Mouse (Mus musculus) ES-E14 (cell line): ENCODE measurements at regions not wholly inside any gene's neighbourhood (a gene's known extent, or its start where the extent isn't known, plus 50 kb on each side); places are given as distances from the start of the nearest gene placed in this dataset.

ENCODE experiments used
- DNase-seq: peaks from one replicate; pipeline ENCODE4 v3.0.0-alpha.2; 2013; ENCODE audit warnings: low read depth, low spot score
- H3K27ac ChIP-seq: 2 replicates; pipeline ENCODE4 v1.5.1; 2012; ENCODE audit warnings: low read depth, mild to moderate bottlenecking, low read length, moderate library complexity, mixed read lengths; ENCODE audit not compliant: poor library complexity, insufficient read depth, severe bottlenecking
- H3K36me3 ChIP-seq: 2 replicates; pipeline ENCODE4 v1.6.1; 2012; ENCODE audit warnings: mild to moderate bottlenecking, low read length, moderate library complexity, mixed read lengths; ENCODE audit not compliant: control insufficient read depth, poor library complexity, insufficient read depth, severe bottlenecking
- H3K4me1 ChIP-seq, 2 experiments: fragments of 150-350 bp in 1 of 2; sonication (generic) in 1 of 2; 2 replicates each; pipeline ENCODE4 v1.6.1; 2012; ENCODE audit warnings: low read length in 2 of 2, mild to moderate bottlenecking in 1 of 2, mixed read lengths in 1 of 2; ENCODE audit not compliant: control insufficient read depth in 2 of 2, insufficient read depth in 2 of 2, poor library complexity in 1 of 2
- H3K4me3 ChIP-seq, 2 experiments: fragments of 150-350 bp in 1 of 2; sonication (generic) in 1 of 2; 2 replicates each; pipeline ENCODE4 v1.5.1; 2012; ENCODE audit warnings: low read length in 2 of 2, low read depth in 1 of 2, mild to moderate bottlenecking in 1 of 2, mixed read lengths in 1 of 2; ENCODE audit not compliant: insufficient read depth in 1 of 2, poor library complexity in 1 of 2, severe bottlenecking in 1 of 2
- H3K9ac ChIP-seq: 2 replicates; pipeline ENCODE4 v1.6.1; 2012; ENCODE audit warnings: low read depth, mild to moderate bottlenecking, low read length, mixed read lengths; ENCODE audit not compliant: poor library complexity, insufficient read depth, severe bottlenecking
- H3K9me3 ChIP-seq: fragments of 150-350 bp; sonication (generic); 2 replicates; pipeline ENCODE4 v1.6.1; 2012; ENCODE audit warnings: low read depth, mild to moderate bottlenecking, low read length; ENCODE audit not compliant: control insufficient read depth, insufficient read depth
- CHD2 ChIP-seq: IDR thresholded peaks from 2 replicates; pipeline ENCODE4 v1.6.1; 2014; ENCODE audit warnings: mild to moderate bottlenecking, low read depth, low read length, inconsistent platforms
- HCFC1 ChIP-seq: IDR thresholded peaks from 2 replicates; pipeline ENCODE4 v1.6.1; 2012; ENCODE audit warnings: low read length, inconsistent platforms, borderline replicate concordance; ENCODE audit not compliant: insufficient read depth
- MAFK ChIP-seq: IDR thresholded peaks from 2 replicates; pipeline ENCODE4 v1.6.1; 2014; ENCODE audit warnings: mild to moderate bottlenecking, low read depth, low read length, inconsistent platforms; ENCODE audit not compliant: insufficient read depth
- ZC3H11A ChIP-seq: IDR thresholded peaks from 2 replicates; pipeline ENCODE4 v1.6.1; 2012; ENCODE audit warnings: low read depth, mild to moderate bottlenecking, inconsistent platforms, low read length, borderline replicate concordance
- ZNF384 ChIP-seq: IDR thresholded peaks from 2 replicates; pipeline ENCODE4 v1.6.1; 2012; ENCODE audit warnings: low read depth, low read length, inconsistent platforms
- in situ Hi-C, 2 experiments: fragments of 600-800 bp; cut with MboI; formaldehyde crosslinking; loops; one replicate each; pipeline ENCODE4 v1.15.1; 2025; ENCODE audit warnings: low sequenced_read_pairs in 2 of 2, inconsistent platforms in 1 of 2; ENCODE audit not compliant: unreplicated experiment in 2 of 2

GRCm38 (mm10) chr3:128570551-128570950, 629.1 kb upstream of the Pitx2 start:
- in situ Hi-C loops, result no loop called here
- H3K4me3 ChIP-seq, result no peak overlapping the region
- peaks cover 0 to 5% of the 10 kb centered on the region in 2 experiments; a peak in 1 of 4 replicates for H3K4me1 ChIP-seq
- no peak overlapping the region for H3K27ac ChIP-seq
- H3K9me3 ChIP-seq, result no peaks in the 10 kb centered on the region
- no peak for TF ChIP-seq MAFK
- no peak for TF ChIP-seq CHD2
- TF ChIP-seq HCFC1, result no peak
- TF ChIP-seq ZNF384, result no peak
- TF ChIP-seq ZC3H11A, result no peak
- no peaks in the 10 kb centered on the region for H3K36me3 ChIP-seq
- no peak overlapping the region for H3K9ac ChIP-seq
- DNase-seq, result no peak

DNA sequence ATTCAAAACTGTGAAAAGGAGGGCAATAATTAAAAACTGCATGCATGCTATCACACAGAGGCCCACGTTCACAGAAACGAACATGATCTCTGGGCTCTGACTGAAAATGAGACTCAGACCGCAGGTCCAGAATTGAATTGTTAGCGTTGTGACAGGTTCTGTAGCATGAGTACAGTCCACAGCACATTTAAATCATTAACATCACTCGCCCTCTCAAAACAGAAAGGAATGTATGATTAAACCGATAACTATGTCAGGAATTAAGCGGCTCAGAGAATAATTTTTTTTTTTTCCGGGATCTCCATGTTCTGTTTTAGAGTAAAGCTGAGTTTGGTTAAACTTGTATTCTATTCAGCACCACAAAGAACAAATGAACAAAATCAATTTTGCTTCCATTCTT, 634.3 kb upstream of the Pitx2 start:
- Histone ChIP-seq H3K27ac (no peak overlapping the region), H3K9me3 (no peaks in the 10 kb centered on the region), H3K4me1 (peaks cover 0 to 5% of the 10 kb centered on the region in 2 experiments; a peak in 1 of 4 replicates), H3K4me3 (no peak overlapping the region), H3K9ac (no peak overlapping the region), H3K36me3 (no peaks in the 10 kb centered on the region)
- in situ Hi-C loops, result no loop called here
- no peak for DNase-seq
- TF ChIP-seq CHD2 (no peak), ZC3H11A (no peak), HCFC1 (no peak), MAFK (no peak), ZNF384 (no peak)

GRCm38 (mm10) chr3:128546416-128547327, 650.5 kb upstream of the Fam241a start:
- H3K36me3 ChIP-seq, result no peaks in the 10 kb centered on the region
- H3K9me3 ChIP-seq, result no peaks in the 10 kb centered on the region
- no peaks in the 10 kb centered on the region for H3K4me1 ChIP-seq
- DNase-seq, result no peak
- TF ChIP-seq CHD2 (no peak), HCFC1 (no peak), ZC3H11A (no peak), ZNF384 (no peak), MAFK (no peak)
- no peak overlapping the region for H3K4me3 ChIP-seq
- no peak overlapping the region for H3K9ac ChIP-seq
- no peak overlapping the region for H3K27ac ChIP-seq
- in situ Hi-C loops, result no loop called here

- Histone ChIP-seq H3K9ac (no peak overlapping the region), H3K4me1 (no peaks in the 10 kb centered on the region), H3K9me3 (no peaks in the 10 kb centered on the region), H3K36me3 (no peaks in the 10 kb centered on the region), H3K27ac (no peak overlapping the region), H3K4me3 (no peak overlapping the region)
- no peak for DNase-seq
- in situ Hi-C loops, result no loop called here
- TF ChIP-seq HCFC1, result no peak
- no peak for TF ChIP-seq MAFK
- TF ChIP-seq CHD2, result no peak
- no peak for TF ChIP-seq ZC3H11A
- TF ChIP-seq ZNF384, result no peak
Observed at GRCm38 (mm10) chr3:128525427-128525826, 629.3 kb upstream of the Fam241a start.
